Mouse (Mus musculus) megakaryocyte, embryonic 14.5 days (primary cell): ENCODE results near the gene H2-Eb1.

Experiments used
- FLI1 ChIP-seq: IDR thresholded peaks from 2 replicates; pipeline ENCODE4 v1.6.1; 2012; ENCODE audit warnings: low read length, inconsistent platforms, mixed read lengths
- GATA1 ChIP-seq: IDR thresholded peaks from 3 replicates; pipeline ENCODE4 v1.6.1; 2012; ENCODE audit warnings: mixed read lengths, low read length, inconsistent platforms, borderline replicate concordance

GRCm38 (mm10) chr17:34317275-34317674 lies 11.6 kb downstream of the H2-Eb1 start:
- TF ChIP-seq GATA1 (no peak), FLI1 (no peak)
